8 mouse cellular contexts compared by ENCODE assay signal in genomic region chr10:81321436-81321835, GRCm38 (mm10). TPM values are rescaled to one million over a fixed set of nuclear protein-coding genes. Genes with fewer than 3 reads are reported as not detected.
DNase-seq lines count a peak whose midpoint lies in the region; ATAC-seq and TF ChIP-seq lines count a peak whose summit lies in the region.

No protein-coding gene starts in this region.

- peaks cover 61% of the 10 kb centered on the region for H3K4me1 ChIP-seq in kidney, embryonic 15.5 days
- H3K4me1 ChIP-seq in bone marrow, adult 2 months (ENCODE audit: control insufficient read depth, insufficient read depth, low read length) = peaks cover 1% of the 10 kb centered on the region; the same call in 1 of the 2 replicates
- H3K4me1 ChIP-seq in hindbrain, embryonic 12.5 days = peaks cover 39% of the 10 kb centered on the region
- peaks cover 33% of the 10 kb centered on the region for H3K4me1 ChIP-seq in midbrain, embryonic 13.5 days (replicated peaks)

- peaks cover 60% of the 10 kb centered on the region for H3K36me3 ChIP-seq in kidney, embryonic 15.5 days
- peaks cover 61% of the 10 kb centered on the region for H3K36me3 ChIP-seq in hindbrain, embryonic 12.5 days
- peaks cover 66% of the 10 kb centered on the region for H3K36me3 ChIP-seq in midbrain, embryonic 13.5 days

- no peaks in the 10 kb centered on the region for H3K27me3 ChIP-seq in kidney, embryonic 15.5 days
- H3K27me3 ChIP-seq in hindbrain, embryonic 12.5 days = no peaks in the 10 kb centered on the region
- no peaks in the 10 kb centered on the region for H3K27me3 ChIP-seq in midbrain, embryonic 13.5 days

- no peak for DNase-seq in kidney, postnatal 14 days
- DNase-seq in left cerebral cortex, adult 8-10 months (ENCODE audit: low spot score in 2 of 2) = no peak
- no peak for DNase-seq in spleen, postnatal 4 days (ENCODE audit: low spot score in 2 of 2)
- DNase-seq in layer of hippocampus, adult 18-20 months (ENCODE audit: low spot score in 2 of 2) = no peak

- peak overlapping the region; percentile 98 for H3K4me3 ChIP-seq in kidney, embryonic 15.5 days (replicated peaks)
- peak overlapping the region; percentile 82 for H3K4me3 ChIP-seq in bone marrow, adult 2 months (replicated peaks; ENCODE audit: control insufficient read depth, low read depth, low read length)
- peak overlapping the region; percentile 95 for H3K4me3 ChIP-seq in hindbrain, embryonic 12.5 days
- peak overlapping the region; percentile 96 for H3K4me3 ChIP-seq in midbrain, embryonic 13.5 days (replicated peaks)

- 3% methylated on average over 20 of the region's 20 CpGs for WGBS in kidney, embryonic 15.5 days
- 2% methylated on average over 20 of the region's 20 CpGs for WGBS in bone marrow, adult 2 months
- 3% methylated on average over 20 of the region's 20 CpGs for WGBS in hindbrain, embryonic 12.5 days
- 3% methylated on average over 20 of the region's 20 CpGs for WGBS in midbrain, embryonic 13.5 days

- TF ChIP-seq CTCF in bone marrow, adult 2 months (IDR thresholded peaks at IDR 0.05; ENCODE audit: control insufficient read depth, insufficient read depth, low read length) = no peak

- no peaks in the 10 kb centered on the region for H3K9me3 ChIP-seq in kidney, embryonic 15.5 days (replicated peaks)
- no peaks in the 10 kb centered on the region for H3K9me3 ChIP-seq in hindbrain, embryonic 12.5 days (replicated peaks)
- no peaks in the 10 kb centered on the region for H3K9me3 ChIP-seq in midbrain, embryonic 13.5 days

- peak overlapping the region; percentile 96 for H3K9ac ChIP-seq in kidney, embryonic 15.5 days
- H3K9ac ChIP-seq in hindbrain, embryonic 12.5 days = peak overlapping the region; percentile 91
- peak overlapping the region; percentile 92 for H3K9ac ChIP-seq in midbrain, embryonic 13.5 days (replicated peaks)

- TF ChIP-seq POLR2A in bone marrow, adult 2 months (IDR thresholded peaks at IDR 0.05; ENCODE audit: borderline replicate concordance, control insufficient read depth, low read depth, low read length) = no peak

- H3K4me2 ChIP-seq in kidney, embryonic 15.5 days = peak overlapping the region; percentile 79
- H3K4me2 ChIP-seq in hindbrain, embryonic 12.5 days (replicated peaks) = peak overlapping the region; percentile 85
- H3K4me2 ChIP-seq in midbrain, embryonic 13.5 days (replicated peaks) = peak overlapping the region; percentile 87

- H3K27ac ChIP-seq in kidney, embryonic 15.5 days = peak overlapping the region; percentile 93
- peak overlapping the region; percentile 95 for H3K27ac ChIP-seq in bone marrow, adult 2 months (ENCODE audit: control insufficient read depth, insufficient read depth, low read depth, low read length, poor library complexity)
- peak overlapping the region; percentile 92 for H3K27ac ChIP-seq in hindbrain, embryonic 12.5 days
- H3K27ac ChIP-seq in midbrain, embryonic 13.5 days = peak overlapping the region; percentile 90

- ATAC-seq in kidney, embryonic 15.5 days (replicated peaks; ENCODE audit: low FRiP score) = no peak
- ATAC-seq in hindbrain, embryonic 12.5 days (ENCODE audit: low FRiP score) = no peak; the same call in 1 of the 2 replicates
- ATAC-seq in midbrain, embryonic 13.5 days = peak; percentile 7

RNA-seq across cellular contexts. Expression of gene Cactin, which starts 0.5 kb away (rescaled TPM):
- 38.8 and 44.2 TPM in 2 replicates for polyA plus RNA-seq in kidney, embryonic 15.5 days (2015; fragmentation: Nextera tagmentation; extraction: Ambion mirVana)
- 24.0 and 36.6 TPM in 2 replicates for polyA plus RNA-seq in bone marrow, adult 2 months (2011; ENCODE audit: insufficient read depth, insufficient read length, low replicate concordance, missing spikeins)
- polyA plus RNA-seq in hindbrain, embryonic 12.5 days (2016; fragmentation: Nextera tagmentation; extraction: Ambion mirVana) = 53.3 and 54.5 TPM in 2 replicates
- polyA plus RNA-seq in midbrain, embryonic 13.5 days (2015; fragmentation: Nextera tagmentation; extraction: Ambion mirVana) = 35.5 and 35.8 TPM in 2 replicates
- total RNA-seq in left cerebral cortex, adult 8-10 months (2022) = 10 to 100 TPM; 27.7 to 30.9 (median 29.2) TPM
- 10 to 100 TPM; 31.1 to 31.2 TPM for total RNA-seq in layer of hippocampus, adult 18-20 months (2021)

RNA-seq across cellular contexts. Expression of gene Tbxa2r, which starts 7.1 kb away (rescaled TPM):
- 14.4 and 18.3 TPM in 2 replicates for polyA plus RNA-seq in kidney, embryonic 15.5 days (2015; fragmentation: Nextera tagmentation; extraction: Ambion mirVana)
- 3.3 and 7.9 TPM in 2 replicates for polyA plus RNA-seq in bone marrow, adult 2 months (2011; ENCODE audit: insufficient read depth, insufficient read length, low replicate concordance, missing spikeins)
- 2.7 and 3.1 TPM in 2 replicates for polyA plus RNA-seq in hindbrain, embryonic 12.5 days (2016; fragmentation: Nextera tagmentation; extraction: Ambion mirVana)
- 4.7 and 4.9 TPM in 2 replicates for polyA plus RNA-seq in midbrain, embryonic 13.5 days (2015; fragmentation: Nextera tagmentation; extraction: Ambion mirVana)
- total RNA-seq in left cerebral cortex, adult 8-10 months (2022) = 1 to 10 TPM in 2 of 4 experiments, under 1 TPM in 2; 0.63 to 1.3 (median 0.93) TPM
- total RNA-seq in layer of hippocampus, adult 18-20 months (2021) = 1 to 10 TPM in 1 of 2 experiments, under 1 TPM in 1; 0.74 to 1.0 TPM

RNA-seq across cellular contexts. Expression of gene Gipc3, which starts 21.6 kb away (rescaled TPM):
- polyA plus RNA-seq in kidney, embryonic 15.5 days (2015; fragmentation: Nextera tagmentation; extraction: Ambion mirVana) = 0.08 TPM in 1 of 2 replicates, not detected in the other
- not detected in 2 replicates for polyA plus RNA-seq in bone marrow, adult 2 months (2011; ENCODE audit: insufficient read depth, insufficient read length, low replicate concordance, missing spikeins)
- not detected in 2 replicates for polyA plus RNA-seq in hindbrain, embryonic 12.5 days (2016; fragmentation: Nextera tagmentation; extraction: Ambion mirVana)
- not detected in 2 replicates for polyA plus RNA-seq in midbrain, embryonic 13.5 days (2015; fragmentation: Nextera tagmentation; extraction: Ambion mirVana)
- 1 to 10 TPM; 2.0 to 2.3 (median 2.2) TPM for total RNA-seq in left cerebral cortex, adult 8-10 months (2022)
- 1 to 10 TPM; 1.8 TPM for total RNA-seq in layer of hippocampus, adult 18-20 months (2021)

RNA-seq across cellular contexts. Expression of gene Pip5k1c, which starts 28.7 kb away (rescaled TPM):
- polyA plus RNA-seq in kidney, embryonic 15.5 days (2015; fragmentation: Nextera tagmentation; extraction: Ambion mirVana) = 51.0 and 61.3 TPM in 2 replicates
- 31.2 and 62.2 TPM in 2 replicates for polyA plus RNA-seq in bone marrow, adult 2 months (2011; ENCODE audit: insufficient read depth, insufficient read length, low replicate concordance, missing spikeins)
- polyA plus RNA-seq in hindbrain, embryonic 12.5 days (2016; fragmentation: Nextera tagmentation; extraction: Ambion mirVana) = 97.3 and 103 TPM in 2 replicates
- 92.8 and 99.6 TPM in 2 replicates for polyA plus RNA-seq in midbrain, embryonic 13.5 days (2015; fragmentation: Nextera tagmentation; extraction: Ambion mirVana)
- 100 to 1,000 TPM; 355 to 367 (median 361) TPM for total RNA-seq in left cerebral cortex, adult 8-10 months (2022)
- 100 to 1,000 TPM; 303 to 304 TPM for total RNA-seq in layer of hippocampus, adult 18-20 months (2021)

RNA-seq across cellular contexts. Expression of gene Hmg20b, which starts 28.8 kb away (rescaled TPM):
- 87.0 and 94.6 TPM in 2 replicates for polyA plus RNA-seq in kidney, embryonic 15.5 days (2015; fragmentation: Nextera tagmentation; extraction: Ambion mirVana)
- 56.9 and 60.7 TPM in 2 replicates for polyA plus RNA-seq in bone marrow, adult 2 months (2011; ENCODE audit: insufficient read depth, insufficient read length, low replicate concordance, missing spikeins)
- polyA plus RNA-seq in hindbrain, embryonic 12.5 days (2016; fragmentation: Nextera tagmentation; extraction: Ambion mirVana) = 92.0 and 93.4 TPM in 2 replicates
- polyA plus RNA-seq in midbrain, embryonic 13.5 days (2015; fragmentation: Nextera tagmentation; extraction: Ambion mirVana) = 46.5 and 49.8 TPM in 2 replicates
- total RNA-seq in left cerebral cortex, adult 8-10 months (2022) = 10 to 100 TPM; 20.2 to 31.9 (median 27.2) TPM
- 10 to 100 TPM; 32.4 to 37.0 TPM for total RNA-seq in layer of hippocampus, adult 18-20 months (2021)
